Mouse (Mus musculus) midbrain, embryonic 13.5 days (tissue): ENCODE results near the gene H2-Ob. TPM values are rescaled to one million over a fixed set of nuclear protein-coding genes. Genes with fewer than 3 reads are reported as not detected.
A peak's percentile ranks its signal among the peaks of the same experiment; 100 is the strongest.

ENCODE experiments used
- ATAC-seq: fragments of 200-750 bp; cut with Nextera tagmentation; 2 replicates; pipeline ENCODE4 v1.8.0; 2017; ENCODE audit warnings: mild to moderate bottlenecking, moderate TSS enrichment, moderate library complexity
- H3K27ac ChIP-seq: fragments of 300-500 bp; sonication (generic); 2 replicates; pipeline ENCODE4 v1.5.1; 2015; ENCODE audit warnings: inconsistent platforms, mild to moderate bottlenecking, moderate library complexity
- H3K27me3 ChIP-seq: fragments of 300-500 bp; sonication (generic); 2 replicates; pipeline ENCODE4 v1.6.1; 2015; ENCODE audit warnings: mild to moderate bottlenecking, inconsistent platforms
- H3K36me3 ChIP-seq: fragments of 300-500 bp; sonication (generic); 2 replicates; pipeline ENCODE4 v1.6.1; 2015; ENCODE audit warnings: mild to moderate bottlenecking, inconsistent platforms
- H3K4me1 ChIP-seq: fragments of 300-500 bp; sonication (generic); replicated peaks from 2 replicates; pipeline ENCODE4 v1.6.1; 2015; ENCODE audit warnings: inconsistent platforms
- H3K4me2 ChIP-seq: fragments of 300-500 bp; sonication (generic); replicated peaks from 2 replicates; pipeline ENCODE4 v1.6.1; 2015; ENCODE audit warnings: moderate library complexity, mild to moderate bottlenecking, inconsistent platforms
- H3K4me3 ChIP-seq: fragments of 300-500 bp; sonication (generic); replicated peaks from 2 replicates; pipeline ENCODE4 v1.5.1; 2015; ENCODE audit warnings: mild to moderate bottlenecking, inconsistent platforms
- H3K9ac ChIP-seq: fragments of 300-500 bp; sonication (generic); replicated peaks from 2 replicates; pipeline ENCODE4 v1.6.1; 2015; ENCODE audit warnings: mild to moderate bottlenecking, inconsistent platforms
- H3K9me3 ChIP-seq: fragments of 300-500 bp; sonication (generic); 2 replicates; pipeline ENCODE4 v1.6.1; 2016; ENCODE audit warnings: mild to moderate bottlenecking, inconsistent platforms
- WGBS: fragments of 180-500 bp; shearing (Covaris S2); methylation state at CpG from one replicate; pipeline ENCODE4 v1.1.7; 2015; 5-methylcytosine and 5-hydroxymethylcytosine counted together
- polyA plus RNA-seq: library from polyadenylated mRNA; unstranded; fragments of >200 nt; fragmentation: Nextera tagmentation; extraction: Ambion mirVana; gene quantifications from 2 replicates; pipeline ENCODE4 v1.2.1, GENCODE M21; 2015

H2-Ob gene
- polyA plus RNA-seq, 1 experiment from 2014 or later: not detected

DNA sequence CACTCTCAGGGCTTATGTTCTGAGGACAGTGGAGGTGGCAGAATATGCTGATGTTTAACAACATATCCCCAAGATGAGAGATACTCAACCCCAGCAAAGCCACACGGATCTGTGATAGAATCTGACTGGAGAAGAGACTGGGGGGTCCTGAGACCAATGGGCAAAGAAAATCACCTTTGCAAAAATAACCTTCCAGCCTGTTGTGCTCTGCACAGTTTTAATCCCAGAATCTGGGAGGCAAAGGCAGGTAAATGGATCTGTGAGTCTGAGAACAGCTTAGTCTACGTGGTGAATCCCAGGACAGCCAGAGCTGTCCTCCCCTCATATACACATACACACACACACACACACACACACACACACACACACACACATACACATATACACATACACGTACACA is 10.7 kb downstream of the H2-Ob start:
- Histone ChIP-seq H3K27ac (no peak overlapping the region), H3K4me3 (no peak overlapping the region), H3K9me3 (no peaks in the 10 kb centered on the region), H3K9ac (no peak overlapping the region), H3K36me3 (no peaks in the 10 kb centered on the region), H3K4me1 (no peaks in the 10 kb centered on the region), H3K4me2 (no peak overlapping the region), H3K27me3 (peaks cover 4% of the 10 kb centered on the region; the same call in 1 of the 2 replicates)
- no peak for ATAC-seq
- WGBS: 40% methylated on average over 3 of the region's 3 CpGs

DNA sequence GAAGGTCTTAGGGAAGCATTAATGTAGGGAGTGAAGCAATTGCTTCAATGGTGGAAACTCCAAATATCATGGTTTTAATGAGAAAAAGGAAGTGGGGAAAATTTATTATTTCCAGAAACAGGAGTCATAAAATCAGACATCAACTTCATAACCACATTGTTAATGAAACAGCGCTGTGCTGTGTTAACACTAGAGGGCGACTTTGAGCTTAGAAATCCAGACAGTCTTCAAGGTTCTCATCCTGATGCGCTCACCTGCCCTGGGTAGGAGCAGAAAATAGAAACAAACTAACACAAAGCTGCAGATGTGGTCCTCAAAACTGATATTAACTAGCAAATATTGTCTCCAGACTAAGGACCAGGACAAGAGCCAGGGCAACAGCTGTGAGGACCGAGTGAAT is 11.2 kb downstream of the H2-Ob start:
- Histone ChIP-seq H3K9me3 (no peaks in the 10 kb centered on the region), H3K27ac (no peak overlapping the region), H3K4me3 (no peak overlapping the region), H3K4me1 (no peaks in the 10 kb centered on the region), H3K27me3 (peaks cover 4% of the 10 kb centered on the region; the same call in 1 of the 2 replicates), H3K4me2 (no peak overlapping the region), H3K9ac (no peak overlapping the region), H3K36me3 (no peaks in the 10 kb centered on the region)
- WGBS: 14% methylated on average over 4 of the region's 4 CpGs
- ATAC-seq: no peak

DNA sequence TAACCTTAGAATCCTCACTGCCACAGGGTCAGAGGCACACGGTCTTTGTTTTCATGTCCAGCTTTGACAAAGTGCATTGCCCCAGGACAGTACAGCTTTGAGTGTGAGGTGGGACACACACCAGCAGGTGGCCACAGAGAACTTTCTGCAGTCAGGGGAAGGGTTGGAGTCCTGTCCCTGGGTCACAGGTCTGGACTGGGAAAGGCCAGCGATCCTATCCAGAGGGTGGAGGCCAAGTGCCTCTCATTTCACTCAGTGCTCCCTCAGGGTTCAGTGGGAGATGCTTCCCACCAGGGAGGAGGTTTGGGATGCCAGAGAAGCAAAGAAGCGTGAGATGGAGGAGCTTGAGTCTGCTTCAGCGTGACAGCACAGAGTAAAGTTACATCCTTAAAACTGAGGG is 13.0 kb downstream of the H2-Ob start:
- no peaks in the 10 kb centered on the region for H3K9me3 ChIP-seq
- 39% methylated on average over 4 of the region's 4 CpGs for WGBS
- H3K27me3 ChIP-seq: peaks cover 4% of the 10 kb centered on the region; the same call in 1 of the 2 replicates
- no peak overlapping the region for H3K4me2 ChIP-seq
- H3K9ac ChIP-seq: no peak overlapping the region
- H3K36me3 ChIP-seq: no peaks in the 10 kb centered on the region
- H3K4me1 ChIP-seq: no peaks in the 10 kb centered on the region
- ATAC-seq: no peak
- H3K27ac ChIP-seq: no peak overlapping the region
- H3K4me3 ChIP-seq: no peak overlapping the region

DNA sequence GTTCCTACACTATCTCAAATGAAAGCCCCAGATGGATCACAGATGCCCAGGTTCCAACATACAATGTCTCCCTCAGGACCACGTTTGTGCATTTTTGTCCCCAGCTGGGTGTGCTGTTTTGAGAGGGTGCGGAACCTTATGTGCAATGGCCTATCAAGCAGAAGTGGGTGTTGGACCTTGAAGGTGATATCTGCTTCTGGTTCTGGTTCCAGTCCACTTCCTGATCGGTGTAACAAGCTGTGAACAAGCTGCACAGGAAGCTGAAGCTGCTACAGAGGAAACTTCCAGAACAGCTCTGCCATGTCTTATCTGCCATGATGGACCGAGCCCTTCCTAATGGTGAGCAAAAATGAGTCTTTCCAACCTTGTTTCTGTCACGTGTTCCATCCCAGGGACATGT is 17.8 kb downstream of the H2-Ob start:
- Histone ChIP-seq H3K4me3 (no peak overlapping the region), H3K36me3 (no peaks in the 10 kb centered on the region), H3K27me3 (0 out of 2 replicates have a peak, but pooled peaks cover 9% of the 10 kb centered on the region), H3K4me2 (no peak overlapping the region), H3K9me3 (no peaks in the 10 kb centered on the region), H3K9ac (no peak overlapping the region), H3K4me1 (0 out of 2 replicates have a peak, but pooled peaks cover 2% of the 10 kb centered on the region), H3K27ac (no peak overlapping the region)
- WGBS: 85% methylated on average over 5 of the region's 5 CpGs
- ATAC-seq: no peak

DNA sequence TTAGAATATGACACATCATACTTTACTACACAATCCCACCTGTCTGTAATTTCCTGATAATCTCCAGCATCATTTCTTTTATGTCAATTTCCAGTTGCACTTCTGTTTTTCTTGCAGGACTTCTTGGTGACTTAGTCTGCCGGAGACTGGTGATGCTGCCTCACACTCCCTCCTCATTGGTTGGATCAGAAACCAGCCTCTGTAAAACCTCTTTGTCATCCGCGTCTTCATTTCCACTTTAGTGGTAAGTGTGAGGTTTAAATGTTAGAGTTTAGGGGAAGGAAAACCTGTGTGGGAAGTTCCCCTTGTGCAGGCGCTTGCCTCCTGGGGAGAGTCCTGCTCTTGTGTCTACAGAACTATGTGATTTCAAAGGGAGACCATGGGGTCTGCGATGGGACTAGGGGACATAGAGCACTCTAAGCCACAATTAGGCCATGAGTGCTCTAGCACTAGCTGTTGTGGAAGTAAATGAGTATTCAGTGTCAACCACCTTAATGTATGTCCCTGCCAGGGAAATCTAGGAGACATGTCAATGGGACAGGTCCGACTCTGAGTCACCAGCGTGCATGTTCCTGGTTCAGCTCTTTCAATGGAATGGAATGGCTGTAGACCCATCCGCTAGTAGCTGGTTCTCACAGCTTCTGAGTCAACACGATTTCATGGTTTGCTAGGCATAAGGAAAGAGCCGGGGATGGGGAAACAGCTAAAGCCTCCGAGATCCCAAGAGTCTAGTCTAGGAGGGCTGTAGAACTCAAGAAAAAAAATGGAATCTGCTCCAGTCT is 19.1 kb downstream of the H2-Ob start, which contains the start of gene H2-Ab1:
Gene H2-Ab1, plus strand, starts transcription at position 96 of the 782 bp plus-strand sequence.
- Histone ChIP-seq H3K36me3 (no peaks in the 10 kb centered on the region), H3K27me3 (peaks cover 9% of the 10 kb centered on the region; the same call in 1 of the 2 replicates), H3K9ac (no peak within 1 kb of the TSS), H3K4me1 (0 out of 2 replicates have a peak, but pooled peaks cover 2% of the 10 kb centered on the region), H3K4me3 (no peak within 1 kb of the TSS), H3K27ac (no peak within 1 kb of the TSS), H3K9me3 (no peaks in the 10 kb centered on the region), H3K4me2 (no peak within 1 kb of the TSS)
- ATAC-seq: no peak
- 72% methylated on average over 11 of the region's 11 CpGs for WGBS

DNA sequence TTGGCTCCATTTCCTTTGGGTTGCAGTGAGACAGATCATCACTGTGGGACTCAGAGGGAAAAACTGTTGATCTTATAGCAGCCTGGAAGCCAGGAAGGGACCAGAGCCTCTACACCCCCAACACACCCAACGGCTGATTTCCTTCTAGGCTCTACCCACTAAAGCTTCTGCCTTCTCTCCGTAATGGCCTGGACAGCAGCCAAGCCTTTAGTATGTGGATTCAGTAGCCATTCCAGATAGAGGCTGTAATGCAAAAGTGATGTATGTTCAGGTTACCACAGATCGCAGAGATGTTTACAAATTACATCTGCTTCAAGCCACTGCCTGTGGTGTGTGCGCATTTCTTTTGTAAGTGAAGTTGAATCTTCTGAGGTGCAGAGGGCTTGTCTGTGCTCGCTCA is 21.8 kb downstream of the H2-Ob start:
- Histone ChIP-seq H3K4me1 (peaks cover 24% of the 10 kb centered on the region), H3K4me3 (no peak overlapping the region), H3K27me3 (peaks cover 34% of the 10 kb centered on the region), H3K4me2 (no peak overlapping the region), H3K9me3 (no peaks in the 10 kb centered on the region), H3K36me3 (no peaks in the 10 kb centered on the region), H3K27ac (no peak overlapping the region), H3K9ac (no peak overlapping the region)
- WGBS: 84% methylated on average over 5 of the region's 5 CpGs
- no peak for ATAC-seq

DNA sequence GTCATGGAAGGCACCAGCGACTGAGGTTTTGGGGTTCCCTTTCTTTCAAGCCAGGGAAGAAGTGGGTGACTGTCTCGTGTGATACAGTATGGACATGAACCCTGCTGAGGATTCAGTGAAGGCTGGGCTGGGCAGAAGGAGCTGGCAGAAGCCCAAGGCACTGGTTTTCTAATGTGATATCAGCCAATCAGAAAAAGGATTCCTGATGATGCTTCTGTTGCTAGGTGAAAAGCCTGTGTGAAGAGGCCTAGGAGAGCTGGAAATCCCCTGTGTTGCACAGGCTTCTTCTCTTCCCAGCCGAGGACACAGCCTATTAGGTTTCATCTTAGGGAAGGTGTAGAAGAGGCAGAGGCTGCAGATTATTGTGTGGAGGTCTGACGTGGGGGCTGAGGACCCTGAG is 22.8 kb downstream of the H2-Ob start:
- Histone ChIP-seq H3K9me3 (no peaks in the 10 kb centered on the region), H3K9ac (no peak overlapping the region), H3K4me1 (peaks cover 24% of the 10 kb centered on the region), H3K4me2 (no peak overlapping the region), H3K36me3 (no peaks in the 10 kb centered on the region), H3K27me3 (peaks cover 36% of the 10 kb centered on the region), H3K27ac (no peak overlapping the region), H3K4me3 (no peak overlapping the region)
- ATAC-seq: peak; percentile 73
- 28% methylated on average over 4 of the region's 4 CpGs for WGBS

DNA sequence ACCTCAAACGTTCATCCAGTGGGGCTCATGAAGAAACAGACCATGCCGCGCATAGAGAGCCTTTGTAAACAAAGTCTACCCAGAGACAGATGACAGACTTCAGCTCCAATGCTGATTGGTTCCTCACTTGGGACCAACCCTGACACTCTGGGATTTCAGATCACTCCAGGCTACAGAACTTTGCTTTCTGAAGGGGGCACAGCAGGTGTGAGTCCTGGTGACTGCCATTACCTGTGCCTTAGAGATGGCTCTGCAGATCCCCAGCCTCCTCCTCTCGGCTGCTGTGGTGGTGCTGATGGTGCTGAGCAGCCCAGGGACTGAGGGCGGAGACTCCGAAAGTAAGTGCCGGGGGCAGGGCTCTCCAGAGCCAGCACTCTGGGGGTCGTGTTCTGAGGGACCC is 24.4 kb downstream of the H2-Ob start:
- H3K4me3 ChIP-seq: peak overlapping the region; percentile 54
- H3K36me3 ChIP-seq: no peaks in the 10 kb centered on the region
- peaks cover 40% of the 10 kb centered on the region for H3K27me3 ChIP-seq
- ATAC-seq: peak; percentile 79
- no peaks in the 10 kb centered on the region for H3K9me3 ChIP-seq
- peaks cover 24% of the 10 kb centered on the region for H3K4me1 ChIP-seq
- no peak overlapping the region for H3K9ac ChIP-seq
- H3K27ac ChIP-seq: no peak overlapping the region
- WGBS: under 1% methylated on average over 8 of the region's 8 CpGs
- peak overlapping the region; percentile 96 for H3K4me2 ChIP-seq

DNA sequence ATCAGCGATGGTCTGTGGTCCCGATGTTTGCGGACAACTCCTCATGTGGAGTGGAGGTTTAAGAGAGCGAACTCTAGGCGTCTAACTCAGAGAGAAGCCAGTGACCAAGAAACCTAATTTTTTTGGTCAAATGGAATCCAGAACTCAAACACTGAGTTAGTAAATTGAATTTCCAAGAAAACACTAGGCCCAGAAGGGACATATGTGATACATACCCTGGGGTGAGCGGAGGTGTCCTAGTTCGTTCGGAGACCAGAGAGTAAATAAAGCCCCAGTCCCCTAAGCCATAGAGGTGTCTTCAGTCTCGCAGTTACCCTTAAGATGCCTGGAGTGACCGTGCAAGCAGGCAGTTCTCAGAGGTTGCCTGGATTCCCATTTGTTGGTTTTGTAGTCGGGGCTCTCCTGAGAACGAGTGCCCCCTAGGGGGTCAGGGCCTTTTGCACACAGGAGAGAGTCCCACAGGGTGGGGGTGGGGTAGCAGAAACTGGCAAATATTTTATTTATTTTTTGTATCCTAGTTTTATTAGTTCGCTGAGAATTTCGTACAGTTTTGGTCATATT is 25.2 kb downstream of the H2-Ob start:
- Histone ChIP-seq H3K9me3 (no peaks in the 10 kb centered on the region), H3K4me3 (peak overlapping the region; percentile 54), H3K4me1 (peaks cover 24% of the 10 kb centered on the region), H3K36me3 (no peaks in the 10 kb centered on the region), H3K9ac (no peak overlapping the region), H3K4me2 (peak overlapping the region; percentile 96), H3K27me3 (peaks cover 40% of the 10 kb centered on the region), H3K27ac (no peak overlapping the region)
- no peak for ATAC-seq
- 2% methylated on average over 14 of the region's 14 CpGs for WGBS

DNA sequence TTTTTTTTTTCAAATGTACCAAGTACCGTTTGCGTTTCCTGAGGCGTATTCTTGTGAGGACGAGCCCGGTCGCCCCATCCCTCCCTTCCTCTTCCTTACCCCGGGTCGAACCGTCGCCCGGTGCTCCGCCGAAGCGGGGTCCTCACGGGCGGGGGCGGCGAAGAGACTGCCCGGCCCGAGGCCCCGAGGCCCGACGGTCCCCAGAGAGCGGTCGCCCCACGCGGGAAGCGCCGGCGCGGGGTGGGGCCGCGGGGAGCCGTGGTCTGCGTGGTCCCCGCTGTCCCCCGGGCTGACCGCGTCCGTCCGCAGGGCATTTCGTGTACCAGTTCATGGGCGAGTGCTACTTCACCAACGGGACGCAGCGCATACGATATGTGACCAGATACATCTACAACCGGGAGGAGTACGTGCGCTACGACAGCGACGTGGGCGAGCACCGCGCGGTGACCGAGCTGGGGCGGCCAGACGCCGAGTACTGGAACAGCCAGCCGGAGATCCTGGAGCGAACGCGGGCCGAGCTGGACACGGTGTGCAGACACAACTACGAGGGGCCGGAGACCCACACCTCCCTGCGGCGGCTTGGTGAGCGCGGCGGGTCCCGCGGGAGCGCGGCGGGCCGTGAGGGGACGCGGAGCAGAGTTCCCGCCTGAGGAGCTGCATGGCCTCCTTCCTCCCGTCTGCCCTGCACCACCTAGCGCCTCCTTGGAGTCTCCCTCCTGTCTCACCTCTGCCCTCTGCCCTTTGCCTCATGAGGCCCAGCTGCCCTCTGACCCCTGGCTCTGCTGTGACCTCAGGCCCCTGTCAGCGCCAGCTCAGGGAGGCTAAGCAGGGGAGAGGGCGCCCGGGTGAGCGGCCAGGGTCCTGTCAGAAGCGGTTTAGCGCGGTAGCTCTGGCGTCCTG is 26.0 kb downstream of the H2-Ob start:
- H3K27ac ChIP-seq: no peak overlapping the region
- ATAC-seq: peak; percentile 34
- under 1% methylated on average over 82 of the region's 93 CpGs for WGBS

DNA sequence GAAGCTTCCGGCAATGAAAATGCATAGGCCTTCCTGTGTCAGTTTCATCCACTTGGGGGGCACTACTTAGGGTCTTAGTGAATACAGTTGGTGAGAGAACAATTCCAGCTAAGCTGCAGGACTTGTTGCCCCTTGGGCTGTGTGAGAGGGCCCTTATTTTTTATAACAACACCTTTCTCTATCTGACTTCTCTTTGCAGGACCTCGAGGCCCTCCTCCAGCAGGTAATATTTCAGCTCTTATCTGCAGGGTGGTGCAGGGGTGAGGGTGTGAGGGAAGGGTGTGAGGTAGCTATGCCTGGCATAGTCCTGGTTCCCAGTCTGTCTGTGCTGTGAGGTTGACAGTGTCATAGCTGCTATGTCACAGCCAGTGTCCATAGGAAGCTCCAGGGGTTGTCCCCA is 29.6 kb downstream of the H2-Ob start:
- WGBS: 88% methylated on average over 2 of the region's 2 CpGs
- H3K9ac ChIP-seq: no peak overlapping the region
- no peak overlapping the region for H3K27ac ChIP-seq
- ATAC-seq: no peak
- no peaks in the 10 kb centered on the region for H3K9me3 ChIP-seq
- no peak overlapping the region for H3K4me2 ChIP-seq
- peaks cover 20% of the 10 kb centered on the region for H3K4me1 ChIP-seq
- H3K27me3 ChIP-seq: peaks cover 29% of the 10 kb centered on the region
- no peaks in the 10 kb centered on the region for H3K36me3 ChIP-seq
- H3K4me3 ChIP-seq: no peak overlapping the region

More for the DNA sequence above, 26.0 kb downstream of the H2-Ob start:
- H3K36me3 ChIP-seq: no peaks in the 10 kb centered on the region
- H3K4me3 ChIP-seq: peak overlapping the region; percentile 54
- H3K9ac ChIP-seq: peak overlapping the region; percentile 70
- peak overlapping the region; percentile 96 for H3K4me2 ChIP-seq
- H3K4me1 ChIP-seq: peaks cover 24% of the 10 kb centered on the region
- no peaks in the 10 kb centered on the region for H3K9me3 ChIP-seq
- H3K27me3 ChIP-seq: peaks cover 33% of the 10 kb centered on the region

DNA sequence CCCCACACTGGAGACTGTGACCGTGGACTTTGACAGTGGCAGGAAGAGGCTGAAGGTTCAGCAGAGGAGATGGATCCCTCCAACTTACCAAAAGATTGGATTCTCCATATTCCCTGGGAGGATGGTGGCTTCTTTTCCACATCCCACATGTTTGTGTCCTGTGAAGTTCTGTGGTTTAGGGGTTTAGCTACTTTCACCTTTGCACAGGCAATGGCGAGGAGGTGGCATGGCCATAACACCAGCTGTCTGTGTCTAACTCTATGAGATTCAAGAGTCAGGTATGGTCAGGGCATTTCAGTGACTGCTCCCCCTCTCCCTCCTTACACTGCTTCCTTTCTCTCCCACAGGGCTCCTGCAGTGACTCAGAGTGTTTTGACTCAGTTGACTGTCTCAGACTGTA is 30.0 kb downstream of the H2-Ob start:
- H3K4me3 ChIP-seq: no peak overlapping the region
- H3K4me1 ChIP-seq: peaks cover 15% of the 10 kb centered on the region
- peaks cover 24% of the 10 kb centered on the region for H3K27me3 ChIP-seq
- H3K4me2 ChIP-seq: no peak overlapping the region
- no peaks in the 10 kb centered on the region for H3K36me3 ChIP-seq
- no peak overlapping the region for H3K27ac ChIP-seq
- H3K9ac ChIP-seq: no peak overlapping the region
- no peaks in the 10 kb centered on the region for H3K9me3 ChIP-seq
- 94% methylated on average over 2 of the region's 2 CpGs for WGBS
- ATAC-seq: no peak
